Mouse (Mus musculus) brown adipose tissue, adult 24 weeks (tissue): ENCODE measurements around the gene Myh6. TPM values are rescaled to one million over a fixed set of nuclear protein-coding genes. Genes with fewer than 3 reads are reported as not detected.
"Not testable (repeated sequence)": the region's sequence is repeated elsewhere in the genome, so short reads cannot be mapped to it uniquely, and the experiment has no call there.

Experiments used
- H3K27ac ChIP-seq: fragments of 200-500 bp; replicated peaks from 2 replicates; pipeline ENCODE4 v1.5.1; 2012; ENCODE audit warnings: low read depth, mild to moderate bottlenecking, low read length
- H3K4me1 ChIP-seq: fragments of 200-500 bp; 2 replicates; pipeline ENCODE4 v1.6.1; 2012; ENCODE audit warnings: low read length, mixed read lengths; ENCODE audit not compliant: control insufficient read depth, insufficient read depth, insufficient read length
- H3K4me3 ChIP-seq: fragments of 200-500 bp; 2 replicates; pipeline ENCODE4 v1.5.1; 2012; ENCODE audit warnings: low read depth, mild to moderate bottlenecking, low read length, moderate library complexity; ENCODE audit not compliant: insufficient read depth
- polyA plus RNA-seq: library from polyadenylated mRNA; stranded (reverse); fragments of >200 nt; gene quantifications from 2 replicates; pipeline ENCODE4 v1.2.4, GENCODE M21; 2012; ENCODE audit not compliant: missing spikeins, insufficient read depth, insufficient read length

Gene Myh6
- polyA plus RNA-seq, 1 experiment, result not detected

DNA sequence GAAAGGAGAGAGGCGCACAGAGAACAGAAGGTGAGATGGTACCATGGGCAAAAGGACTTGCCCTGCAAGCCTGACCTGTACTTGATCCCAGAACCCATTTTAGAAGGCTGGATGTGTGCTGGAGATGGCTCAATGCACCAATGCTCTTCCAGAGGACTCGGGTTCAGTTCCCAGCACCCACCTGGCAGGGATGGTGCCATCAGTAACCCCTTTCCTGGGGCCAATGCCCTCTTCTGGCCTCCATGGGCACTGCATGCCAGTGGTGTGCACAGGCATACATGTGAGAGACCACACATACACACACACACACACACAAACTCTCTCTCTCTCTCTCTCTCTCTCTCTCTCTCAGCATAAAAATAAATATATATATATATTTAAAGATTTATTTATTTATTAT is 34.7 kb upstream of the Myh6 start:
- Histone ChIP-seq H3K4me3 (no peak overlapping the region), H3K27ac (no peak overlapping the region), H3K4me1 (0 out of 2 replicates have a peak, but pooled peaks cover 6% of the 10 kb centered on the region)

DNA sequence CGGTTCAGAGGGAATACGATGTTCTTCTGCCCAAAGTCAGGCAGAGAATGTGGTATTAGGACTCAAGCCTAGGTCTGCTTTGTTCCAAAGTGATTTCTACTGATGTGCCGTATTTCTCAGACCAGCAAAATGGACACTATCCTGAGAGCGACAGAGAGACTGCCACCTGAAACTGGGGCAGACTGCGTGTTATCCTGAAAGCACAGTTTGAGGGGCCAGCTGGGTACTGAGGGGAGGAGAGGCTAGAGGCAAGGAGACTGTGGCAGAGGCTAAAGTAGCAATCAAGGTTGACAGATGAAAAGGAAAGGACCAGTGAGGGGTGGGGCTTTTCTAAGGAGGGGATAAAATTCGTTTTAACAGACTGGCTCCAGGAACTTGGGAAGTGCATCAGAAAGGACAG is 34.1 kb upstream of the Myh6 start:
- no peak overlapping the region for H3K4me3 ChIP-seq
- no peak overlapping the region for H3K27ac ChIP-seq
- H3K4me1 ChIP-seq, result 0 out of 2 replicates have a peak, but pooled peaks cover 6% of the 10 kb centered on the region

DNA sequence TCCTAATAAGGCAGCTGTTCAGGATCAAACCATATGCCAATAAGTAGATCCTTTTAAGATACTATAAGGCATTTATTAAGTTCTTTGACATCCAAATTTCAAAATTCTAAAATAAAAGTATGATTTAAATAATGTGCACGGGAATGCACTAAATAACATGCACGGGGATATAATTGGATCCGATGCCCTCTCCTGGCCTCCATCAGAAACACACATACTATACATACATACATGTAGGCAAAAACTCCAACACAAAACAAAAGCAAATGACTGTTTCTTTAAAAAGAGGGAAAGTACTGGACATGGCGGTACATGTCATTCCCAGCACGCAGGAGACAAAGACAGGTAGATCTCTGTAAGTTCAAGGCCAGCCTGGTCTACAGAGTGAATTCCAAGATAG is 33.1 kb upstream of the Myh6 start:
- not testable (repeated sequence) for H3K4me3 ChIP-seq, H3K4me1 ChIP-seq, H3K27ac ChIP-seq

DNA sequence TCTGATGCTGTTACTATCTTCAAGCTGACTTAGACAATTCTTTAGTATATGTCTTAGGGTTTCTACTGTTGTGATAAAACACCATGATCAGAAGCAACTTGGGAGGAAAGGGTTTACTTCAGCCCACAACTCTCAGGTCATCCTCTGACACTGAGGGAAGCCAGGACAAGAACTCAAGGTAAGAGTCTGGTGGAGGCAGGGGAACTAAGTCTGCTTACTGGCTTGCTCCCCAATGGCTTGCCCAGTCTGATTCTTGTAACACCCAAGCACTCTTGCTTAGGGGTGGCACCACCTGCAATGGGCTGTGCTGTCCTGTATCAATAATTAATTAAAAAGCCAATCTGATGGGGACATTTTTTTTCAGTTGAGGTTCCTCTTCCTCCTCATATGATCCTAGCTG is 32.0 kb upstream of the Myh6 start:
- H3K4me1 ChIP-seq, result 0 out of 2 replicates have a peak, but pooled peaks cover 6% of the 10 kb centered on the region
- H3K27ac ChIP-seq, result no peak overlapping the region
- no peak overlapping the region for H3K4me3 ChIP-seq

DNA sequence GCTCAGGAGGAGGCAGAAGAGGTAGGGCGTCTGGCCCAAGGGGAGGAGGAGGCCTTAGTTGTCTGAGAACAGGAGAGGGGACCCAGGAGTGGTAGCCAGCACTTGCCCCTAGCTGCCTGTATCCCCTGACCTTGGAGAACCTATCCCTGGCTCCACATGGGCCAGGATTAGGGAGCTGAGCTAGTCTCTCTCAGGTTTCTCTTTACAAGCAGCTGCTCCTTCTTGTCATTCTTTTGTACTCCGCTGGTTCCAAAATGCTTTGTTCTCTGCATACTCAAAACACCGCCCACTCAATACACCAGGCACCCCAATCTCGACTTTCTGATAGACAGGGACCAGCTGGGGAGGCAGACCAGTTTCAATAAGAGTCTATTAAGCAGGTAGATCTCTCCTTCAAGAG is 30.6 kb upstream of the Myh6 start:
- Histone ChIP-seq H3K27ac (no peak overlapping the region), H3K4me1 (no peaks in the 10 kb centered on the region)

DNA sequence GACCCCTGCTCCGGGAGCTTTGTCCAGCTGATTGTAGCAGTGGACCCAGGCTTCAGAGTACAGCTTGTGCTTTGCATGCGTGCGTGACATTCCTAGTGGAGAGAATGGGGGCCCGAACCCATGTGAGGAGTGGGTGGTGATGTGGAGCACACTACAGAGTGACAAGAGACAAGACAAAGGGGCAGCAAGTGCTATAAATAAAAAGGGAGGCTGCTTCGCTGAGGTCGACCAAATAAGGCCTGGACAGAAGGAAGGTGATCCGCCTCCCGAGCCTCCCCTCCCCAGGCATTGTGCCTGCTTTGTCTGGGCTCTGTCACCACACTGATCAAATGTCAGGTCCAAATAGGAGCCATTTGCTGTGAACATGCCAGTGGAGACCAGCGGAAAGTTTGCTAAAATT is 30.1 kb upstream of the Myh6 start:
- Histone ChIP-seq H3K4me3 (no peak overlapping the region), H3K27ac (no peak overlapping the region), H3K4me1 (no peaks in the 10 kb centered on the region)

More for the DNA sequence above, 30.6 kb upstream of the Myh6 start:
- H3K4me3 ChIP-seq, result no peak overlapping the region

DNA sequence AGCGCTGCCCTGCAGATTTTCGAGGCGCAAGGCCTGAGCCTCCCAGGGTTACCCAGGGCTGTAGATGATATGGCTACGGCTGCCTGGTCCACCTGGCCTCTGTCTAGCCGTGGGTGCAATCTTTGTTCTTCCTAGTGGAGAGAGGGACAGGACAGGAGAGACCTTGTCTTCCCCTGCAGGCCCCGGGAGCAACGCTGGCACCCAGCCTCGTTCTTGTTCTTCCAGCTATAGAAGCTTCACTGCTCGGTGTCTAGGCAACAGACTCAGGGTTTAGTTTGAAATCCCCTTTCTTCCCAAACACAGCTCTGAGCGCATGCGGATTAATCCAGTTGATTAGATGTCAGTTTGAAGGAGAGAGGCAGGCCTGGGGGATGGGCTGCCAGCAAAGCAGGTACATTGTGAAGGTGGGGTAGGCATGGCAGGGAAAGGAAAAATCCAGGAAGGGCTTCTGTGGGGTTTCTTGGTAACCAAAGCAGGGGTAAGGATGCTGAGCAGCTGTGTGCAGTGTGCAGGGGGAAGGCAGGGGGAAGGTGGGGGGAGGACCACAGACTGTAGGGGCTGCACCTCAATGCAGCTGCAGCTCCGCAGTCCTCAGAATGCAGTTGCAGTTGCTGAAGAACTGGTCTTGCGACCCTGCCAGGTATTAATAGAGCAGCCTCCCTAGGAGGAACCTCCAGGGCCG is 28.9 kb upstream of the Myh6 start:
- Histone ChIP-seq H3K4me3 (no peak overlapping the region), H3K4me1 (no peaks in the 10 kb centered on the region), H3K27ac (no peak overlapping the region)

DNA sequence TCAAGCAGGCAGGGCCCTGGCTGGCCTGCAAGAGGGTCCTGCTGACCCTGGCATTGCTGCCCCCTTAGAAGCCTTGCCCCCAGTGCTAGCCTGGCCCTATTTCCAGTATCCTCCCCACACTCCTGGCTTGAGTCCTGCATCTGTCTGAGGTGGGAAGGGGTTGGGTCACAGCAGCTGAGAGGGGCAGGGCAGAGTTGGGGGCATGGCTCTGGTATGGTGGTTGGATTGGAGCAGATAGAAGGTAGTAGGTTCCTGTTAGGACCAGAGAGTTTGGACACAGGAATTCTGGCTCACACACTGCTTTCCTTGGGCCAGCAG is 28.1 kb upstream of the Myh6 start:
- H3K4me3 ChIP-seq, result no peak overlapping the region
- H3K4me1 ChIP-seq, result no peaks in the 10 kb centered on the region
- no peak overlapping the region for H3K27ac ChIP-seq

DNA sequence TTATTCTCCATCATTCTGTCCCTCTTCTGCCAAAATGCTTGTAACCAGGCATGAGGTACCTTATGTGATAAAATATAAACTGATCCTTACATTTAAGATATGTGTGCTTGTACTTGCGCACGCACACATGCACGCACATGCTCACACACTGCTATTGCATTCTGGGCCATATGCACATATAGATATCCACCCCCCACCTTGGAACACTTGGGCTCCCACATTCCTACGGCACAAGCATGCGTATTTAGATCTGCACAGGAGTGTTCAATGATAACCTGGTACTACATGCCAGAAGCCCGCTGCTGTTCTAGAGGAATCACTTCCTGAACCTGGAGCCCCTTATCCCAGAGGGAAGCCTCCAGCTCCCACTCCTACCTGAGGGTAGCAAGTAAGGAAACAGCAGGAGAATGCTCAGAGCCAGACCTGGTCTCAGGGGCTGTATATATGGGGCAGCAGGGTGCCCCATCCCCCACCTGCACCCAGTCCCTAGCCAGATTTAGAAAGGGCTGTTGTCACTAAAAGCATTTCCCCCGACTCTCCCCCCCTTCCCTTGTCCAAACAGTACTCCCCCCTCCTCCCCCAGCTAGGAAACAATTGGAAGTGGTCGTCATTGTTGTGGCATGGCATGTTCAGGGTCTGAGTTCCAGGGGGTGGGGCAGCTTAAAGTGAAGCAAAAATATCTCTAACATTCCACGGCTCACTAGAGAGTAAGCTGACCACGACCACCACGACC is 27.6 kb upstream of the Myh6 start, which contains the start of gene Myh7:
Myh7 (minus strand) TSS at position 491 of the 733 bp plus-strand sequence.
- Histone ChIP-seq H3K4me1 (no peaks in the 10 kb centered on the region), H3K27ac (no peak within 1 kb of the TSS), H3K4me3 (no peak within 1 kb of the TSS)

DNA sequence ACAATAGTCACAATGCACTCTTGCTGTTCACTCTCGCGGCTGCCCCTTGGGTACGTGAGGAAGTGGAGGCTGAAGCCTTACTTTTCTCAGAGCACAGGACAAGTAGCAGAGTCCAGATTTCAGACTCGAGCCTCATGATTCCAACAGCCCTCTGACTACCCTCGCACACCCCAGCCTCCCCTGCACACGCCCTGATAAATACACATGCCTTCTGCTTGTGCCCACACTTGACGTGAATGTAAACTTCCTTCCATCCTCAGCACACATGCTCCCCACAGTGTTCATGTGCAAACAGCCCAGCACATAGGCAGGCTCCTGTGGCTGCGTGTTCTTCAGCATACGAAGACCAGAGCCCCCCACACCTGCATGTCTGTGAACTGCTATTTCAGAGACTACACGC is 26.9 kb upstream of the Myh6 start:
- Histone ChIP-seq H3K27ac (no peak overlapping the region), H3K4me3 (no peak overlapping the region), H3K4me1 (no peaks in the 10 kb centered on the region)

DNA sequence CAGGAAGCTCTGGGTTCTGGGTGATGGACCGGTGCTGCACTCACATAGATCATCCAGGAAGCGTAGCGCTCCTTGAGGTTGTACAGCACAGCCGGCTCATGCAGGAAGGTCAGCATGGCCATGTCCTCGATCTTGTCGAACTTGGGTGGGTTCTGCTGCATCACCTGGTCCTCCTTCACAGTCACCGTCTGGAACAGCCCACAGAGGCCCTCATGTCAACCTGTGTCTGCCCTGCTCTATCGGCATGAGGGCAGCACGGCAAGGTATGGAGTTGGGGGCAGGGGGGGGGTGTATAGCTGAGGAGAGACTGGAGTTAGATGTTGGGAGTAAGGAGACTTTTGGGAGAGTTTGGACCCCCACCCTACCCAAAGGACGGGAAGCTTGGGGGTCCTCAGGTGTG is 25.5 kb upstream of the Myh6 start:
- no peaks in the 10 kb centered on the region for H3K4me1 ChIP-seq
- H3K27ac ChIP-seq, result no peak overlapping the region
- no peak overlapping the region for H3K4me3 ChIP-seq

DNA sequence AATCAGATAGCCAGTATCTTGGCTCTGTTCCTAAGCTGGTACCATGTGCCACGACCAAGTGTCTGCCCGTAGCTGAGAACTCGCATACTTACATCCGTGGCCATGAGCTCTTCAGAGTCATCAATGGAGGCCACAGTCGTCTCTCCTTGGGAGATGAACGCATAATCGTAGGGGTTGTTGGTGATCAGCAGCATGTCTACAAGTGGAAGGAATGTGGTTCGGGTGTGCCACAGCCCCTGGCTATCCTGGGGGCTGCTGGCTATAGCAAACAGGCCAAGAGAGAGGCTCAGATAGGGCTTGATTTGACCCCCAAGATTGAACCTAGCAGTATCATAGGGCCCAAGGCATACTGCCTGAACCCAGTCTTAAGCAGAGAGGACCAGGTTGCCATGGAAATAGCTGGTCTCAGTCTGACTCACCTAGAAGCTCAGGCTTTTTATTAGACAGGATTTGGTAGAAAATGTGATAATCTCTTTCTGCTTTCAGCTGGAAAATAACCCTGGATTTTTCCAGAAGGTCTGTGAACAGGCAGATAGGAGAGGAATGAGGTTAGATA is 23.2 kb upstream of the Myh6 start:
- H3K4me3 ChIP-seq, result no peak overlapping the region
- no peak overlapping the region for H3K27ac ChIP-seq
- no peaks in the 10 kb centered on the region for H3K4me1 ChIP-seq

DNA sequence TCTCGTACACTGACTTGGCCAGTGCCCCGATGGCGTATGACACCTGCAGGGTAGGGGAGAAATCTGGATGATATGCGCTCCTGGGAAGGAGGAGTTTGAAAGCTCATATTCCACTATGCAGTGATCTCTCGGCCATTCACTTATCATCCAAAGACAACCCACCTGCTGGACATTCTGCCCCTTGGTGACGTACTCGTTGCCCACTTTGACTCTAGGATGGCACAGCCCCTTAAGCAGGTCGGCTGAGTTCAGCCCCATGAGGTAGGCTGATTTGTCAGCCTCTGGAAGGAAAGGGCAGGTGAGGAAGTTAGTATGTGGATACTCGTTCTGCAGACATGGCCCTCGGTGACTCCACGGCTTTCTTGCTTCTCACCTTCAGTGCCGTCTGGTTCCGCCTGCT is 22.2 kb upstream of the Myh6 start:
- H3K4me3 ChIP-seq, result no peak overlapping the region
- no peaks in the 10 kb centered on the region for H3K4me1 ChIP-seq
- no peak overlapping the region for H3K27ac ChIP-seq

DNA sequence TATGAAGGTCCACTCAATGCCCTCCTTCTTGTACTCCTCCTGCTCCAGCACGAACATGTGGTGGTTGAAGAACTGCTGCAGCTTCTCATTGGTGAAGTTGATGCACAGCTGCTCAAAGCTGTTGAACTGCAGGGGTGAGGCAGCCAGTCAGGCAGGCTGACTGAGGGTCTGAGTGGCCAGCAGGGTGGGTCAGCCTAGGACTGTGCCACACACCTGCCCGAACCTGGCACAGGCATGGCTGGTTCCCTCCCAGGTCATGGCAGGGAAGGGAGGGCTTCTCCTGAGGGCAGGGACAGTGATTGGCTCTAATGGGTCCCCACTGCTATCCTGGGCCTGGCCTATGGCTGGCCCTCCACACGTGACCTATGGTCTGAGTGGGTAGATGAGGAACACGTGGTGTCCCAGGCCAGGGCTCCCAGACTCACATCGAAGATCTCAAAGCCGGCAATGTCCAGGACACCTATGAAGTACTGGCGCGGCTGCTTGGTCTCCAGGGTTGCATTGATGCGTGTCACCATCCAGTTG is 21.7 kb upstream of the Myh6 start:
- not testable (repeated sequence) for H3K4me1 ChIP-seq, H3K4me3 ChIP-seq, H3K27ac ChIP-seq

DNA sequence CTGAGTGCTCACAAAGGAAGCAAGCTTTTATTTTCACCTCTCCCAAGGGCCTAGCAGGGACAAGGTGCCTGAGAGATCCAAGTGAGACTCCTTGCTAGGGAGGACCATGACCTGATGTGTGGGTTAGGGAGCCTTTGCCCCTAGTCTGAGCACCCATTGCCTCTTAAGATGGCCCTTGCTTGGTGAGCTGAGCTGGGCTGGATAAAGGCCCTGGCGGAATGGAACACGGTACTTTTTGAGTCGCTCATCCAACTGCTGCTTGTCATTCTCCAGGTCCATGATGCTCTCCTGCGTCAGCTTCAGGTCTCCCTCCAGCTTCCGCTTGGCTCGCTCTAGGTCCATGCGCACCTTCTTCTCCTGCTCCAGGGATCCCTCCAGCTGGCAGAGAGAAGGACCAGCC is 15.2 kb upstream of the Myh6 start:
- H3K27ac ChIP-seq, result no peak overlapping the region

DNA sequence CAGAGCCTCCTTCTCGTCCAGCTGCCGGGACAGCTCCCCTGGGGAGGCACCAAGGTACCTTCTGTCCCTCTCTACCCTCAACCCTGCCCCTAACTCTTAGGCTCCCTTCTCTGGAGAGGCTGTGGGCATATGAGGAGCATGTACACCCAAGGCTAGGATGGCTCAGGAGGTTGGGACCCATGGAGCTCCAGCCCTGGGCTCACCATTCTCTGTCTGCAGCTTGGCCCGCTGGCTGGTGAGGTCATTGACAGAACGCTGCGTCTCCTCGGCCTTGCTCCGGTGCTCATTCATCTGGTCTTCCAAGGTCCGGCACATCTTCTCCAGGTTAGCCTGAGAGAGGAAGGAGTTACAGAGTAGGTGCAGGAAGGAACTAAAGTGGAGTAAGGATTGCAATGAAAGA is 11.9 kb upstream of the Myh6 start:
- Histone ChIP-seq H3K4me1 (no peaks in the 10 kb centered on the region), H3K27ac (no peak overlapping the region), H3K4me3 (no peak overlapping the region)

More for the DNA sequence above, 15.2 kb upstream of the Myh6 start:
- no peaks in the 10 kb centered on the region for H3K4me1 ChIP-seq
- H3K4me3 ChIP-seq, result no peak overlapping the region
